Mouse (Mus musculus) small intestine, adult 10 weeks (tissue): ENCODE results near the gene Nxf7. TPM values are rescaled to one million over a fixed set of nuclear protein-coding genes. Genes with fewer than 3 reads are reported as not detected.

Experiments used
- polyA plus RNA-seq: library from polyadenylated mRNA; stranded (reverse); fragments of 350-450 nt; fragmentation: Illumina TruSeq; extraction: RNeasy Lipid Tissue Mini Kit (QIAGEN cat#74804); gene quantifications from one replicate; pipeline ENCODE4 v1.2.3, GENCODE M21; 2014; ENCODE audit warnings: low replicate concordance

Gene Nxf7
- polyA plus RNA-seq = 3.5 TPM

GRCm38 (mm10) chrX:135598677-135599076 lies at the start of gene Nxf7:
Nxf7 (minus strand) TSS chrX:135598777.

GRCm38 (mm10) chrX:135627605-135628004 lies 29.0 kb upstream of the Nxf7 start, which contains the start of gene Prame:
Prame (minus strand) TSS chrX:135627705.

Other genes with a start within 250 kb of the Nxf7 start
- gene Gm5128, start 225.5 kb downstream of the Nxf7 start, polyA plus RNA-seq = not detected
- gene Gm7903, start 164.9 kb downstream of the Nxf7 start, polyA plus RNA-seq = not detected
- not detected for gene AV320801, start 104.2 kb downstream of the Nxf7 start, polyA plus RNA-seq
- gene Prame, start 28.9 kb upstream of the Nxf7 start, polyA plus RNA-seq = not detected
- gene Tcp11x2, start 95.0 kb upstream of the Nxf7 start, polyA plus RNA-seq = not detected
- gene Tmsb15a, start 126.5 kb upstream of the Nxf7 start, polyA plus RNA-seq = not detected
- 9.5 TPM for gene Armcx5, start 144.0 kb upstream of the Nxf7 start, polyA plus RNA-seq
- 19.4 TPM for gene Gprasp1, start 144.0 kb upstream of the Nxf7 start, polyA plus RNA-seq
- gene Bhlhb9, start 198.8 kb upstream of the Nxf7 start, polyA plus RNA-seq = 7.4 TPM
- 2.4 TPM for gene Gprasp2, start 240.3 kb upstream of the Nxf7 start, polyA plus RNA-seq